12 mouse cellular contexts compared by ENCODE assay signal in the genomic region with DNA sequence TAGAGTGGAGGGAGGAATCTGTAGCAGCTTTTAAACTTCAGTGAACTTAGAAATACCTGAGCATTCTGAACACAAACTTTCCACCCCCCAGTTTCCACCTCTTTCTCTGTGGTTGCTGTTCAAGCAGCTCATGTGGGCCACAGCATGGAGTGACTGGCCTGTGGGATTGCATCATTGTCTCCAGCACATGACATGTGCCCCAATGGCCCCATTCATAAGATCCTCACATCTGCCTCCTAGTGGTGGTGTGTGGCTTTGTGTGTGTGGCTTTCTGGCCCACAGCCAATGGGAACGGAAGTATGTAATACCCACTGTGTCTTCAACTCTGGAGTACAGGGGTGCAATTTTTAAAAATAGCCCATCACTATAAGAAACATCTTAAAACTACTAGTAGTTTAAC.
DNase-seq lines count a peak whose midpoint lies in the region; ATAC-seq and TF ChIP-seq lines count a peak whose summit lies in the region.
"Had no signal": no experiment of that assay in that cellular context is flagged by ENCODE, and none has a peak within 500 bp of the region (broad histone marks: within the 10 kb centered on the region; RNA-seq: fewer than 3 reads in every experiment).

No protein-coding gene starts in this region.

- no peaks in the 10 kb centered on the region for H3K9me3 ChIP-seq in kidney, embryonic 15.5 days (replicated peaks)
- H3K9me3 ChIP-seq in neural tube, embryonic 15.5 days (replicated peaks): no peaks in the 10 kb centered on the region
- H3K9me3 ChIP-seq: embryonic facial prominence, embryonic 13.5 days; limb, embryonic 13.5 days; midbrain, embryonic 12.5 days had no signal

- ATAC-seq in kidney, embryonic 15.5 days (replicated peaks; ENCODE audit: low FRiP score): no peak
- no peak for ATAC-seq in neural tube, embryonic 15.5 days (ENCODE audit: low FRiP score)

- no peak overlapping the region for H3K4me2 ChIP-seq in kidney, embryonic 15.5 days
- H3K4me2 ChIP-seq in neural tube, embryonic 15.5 days: no peak overlapping the region
- H3K4me2 ChIP-seq: embryonic facial prominence, embryonic 13.5 days; limb, embryonic 13.5 days; midbrain, embryonic 12.5 days had no signal

- H3K36me3 ChIP-seq in kidney, adult 2 months (ENCODE audit: control insufficient read depth, insufficient read depth, low read length): no peaks in the 10 kb centered on the region
- H3K36me3 ChIP-seq in kidney, embryonic 15.5 days: no peaks in the 10 kb centered on the region
- H3K36me3 ChIP-seq in neural tube, embryonic 15.5 days: no peaks in the 10 kb centered on the region
- H3K36me3 ChIP-seq: embryonic facial prominence, embryonic 13.5 days; limb, embryonic 13.5 days; midbrain, embryonic 12.5 days had no signal

- no peak overlapping the region for H3K9ac ChIP-seq in kidney, embryonic 15.5 days
- no peak overlapping the region for H3K9ac ChIP-seq in neural tube, embryonic 15.5 days (replicated peaks)
- H3K9ac ChIP-seq: embryonic facial prominence, embryonic 13.5 days; limb, embryonic 13.5 days; midbrain, embryonic 12.5 days had no signal

- H3K4me1 ChIP-seq in cerebellum, adult 2 months (ENCODE audit: control insufficient read depth, insufficient read depth, low read length): no peaks in the 10 kb centered on the region
- H3K4me1 ChIP-seq in kidney, adult 2 months (ENCODE audit: control insufficient read depth, insufficient read depth, low read length): no peaks in the 10 kb centered on the region
- 0 out of 2 replicates have a peak, but pooled peaks cover 3% of the 10 kb centered on the region for H3K4me1 ChIP-seq in kidney, embryonic 15.5 days
- no peaks in the 10 kb centered on the region for H3K4me1 ChIP-seq in neural tube, embryonic 15.5 days
- H3K4me1 ChIP-seq: embryonic facial prominence, embryonic 13.5 days; midbrain, embryonic 12.5 days had no signal

- no peak for TF ChIP-seq CTCF in cerebellum, adult 2 months (IDR thresholded peaks at IDR 0.05; ENCODE audit: borderline replicate concordance, insufficient read depth, low read depth, low read length)
- TF ChIP-seq CTCF in kidney, adult 2 months (conservative IDR thresholded peaks at IDR 0.05; ENCODE audit: insufficient read depth, insufficient read length, low read depth, low read length): peak; percentile 15; the same call in 1 of the 2 replicates

- no peaks in the 10 kb centered on the region for H3K27me3 ChIP-seq in cerebellum, adult 2 months (ENCODE audit: control insufficient read depth, insufficient read depth, low read length)
- H3K27me3 ChIP-seq in kidney, adult 2 months (replicated peaks; ENCODE audit: control insufficient read depth, insufficient read depth, low read length): no peaks in the 10 kb centered on the region
- H3K27me3 ChIP-seq in kidney, embryonic 15.5 days: no peaks in the 10 kb centered on the region
- H3K27me3 ChIP-seq in neural tube, embryonic 15.5 days (replicated peaks): 0 out of 2 replicates have a peak, but pooled peaks cover 6% of the 10 kb centered on the region
- H3K27me3 ChIP-seq: embryonic facial prominence, embryonic 13.5 days; limb, embryonic 13.5 days had no signal

- WGBS in cerebellum, adult 2 months: 44% methylated on average over 1 of the region's 1 CpGs
- 76% methylated on average over 1 of the region's 1 CpGs for WGBS in kidney, adult 2 months
- WGBS in kidney, embryonic 15.5 days: 75% methylated on average over 1 of the region's 1 CpGs
- 77% methylated on average over 1 of the region's 1 CpGs for WGBS in neural tube, embryonic 15.5 days

- TF ChIP-seq POLR2A in cerebellum, adult 2 months (IDR thresholded peaks at IDR 0.05; ENCODE audit: borderline replicate concordance, insufficient read depth, low read length): no peak
- no peak for TF ChIP-seq POLR2A in kidney, adult 2 months (IDR thresholded peaks at IDR 0.05; ENCODE audit: low read depth, low read length)

- DNase-seq in cerebellum, postnatal 10 days: peak; percentile 27 to 49
- no peak for DNase-seq in cerebellum, adult 2 months
- no peak for DNase-seq in kidney, adult 2 months
- peak; percentile 20 for DNase-seq in retina, postnatal 1 day
- DNase-seq in retina, embryonic 14.5 days (ENCODE audit: low spot score): no peak
- DNase-seq in frontal cortex, postnatal 25 days (ENCODE audit: low spot score in 2 of 2): no peak
- DNase-seq: thymus, postnatal 4 days had no signal

- H3K27ac ChIP-seq in cerebellum, adult 2 months (ENCODE audit: insufficient read depth, low read length): no peak overlapping the region
- H3K27ac ChIP-seq in kidney, adult 2 months (ENCODE audit: insufficient read depth, low read depth, low read length): no peak overlapping the region
- no peak overlapping the region for H3K27ac ChIP-seq in kidney, embryonic 15.5 days
- H3K27ac ChIP-seq in neural tube, embryonic 15.5 days (replicated peaks): no peak overlapping the region
- H3K27ac ChIP-seq: embryonic facial prominence, embryonic 13.5 days; limb, embryonic 13.5 days; midbrain, embryonic 12.5 days had no signal

- no peak overlapping the region for H3K4me3 ChIP-seq in cerebellum, adult 2 months (replicated peaks; ENCODE audit: insufficient read depth, low read depth, low read length)
- H3K4me3 ChIP-seq in kidney, adult 2 months (ENCODE audit: insufficient read depth, low read depth, low read length): no peak overlapping the region
- H3K4me3 ChIP-seq in kidney, embryonic 15.5 days (replicated peaks): no peak overlapping the region
- no peak overlapping the region for H3K4me3 ChIP-seq in neural tube, embryonic 15.5 days (replicated peaks)
- H3K4me3 ChIP-seq: embryonic facial prominence, embryonic 13.5 days; limb, embryonic 13.5 days; midbrain, embryonic 12.5 days had no signal

Comparison
In these comparisons a context has a peak if more than half of its experiments do, and no peak if none do; other contexts are left out.
1. DNase-seq: peak in cerebellum, postnatal 10 days (2 of 2) and retina, postnatal 1 day (single experiment); none in cerebellum, adult 2 months (0 of 2), kidney, adult 2 months (single experiment), retina, embryonic 14.5 days (single experiment) and frontal cortex, postnatal 25 days (0 of 2).